Mouse (Mus musculus) olfactory bulb, adult 2 months (tissue): Measurements from ENCODE around the gene Tmem132b.

ENCODE experiments used
- CTCF ChIP-seq: fragments of 200-500 bp; IDR thresholded peaks from 2 replicates; pipeline ENCODE4 v1.5.1; 2012; ENCODE audit warnings: low read depth, mild to moderate bottlenecking, low read length, moderate library complexity; ENCODE audit not compliant: insufficient read depth
- POLR2A ChIP-seq: fragments of 200-500 bp; IDR thresholded peaks from 2 replicates; pipeline ENCODE4 v1.6.1; 2012; ENCODE audit warnings: mild to moderate bottlenecking, low read depth, low read length, moderate library complexity; ENCODE audit not compliant: insufficient read depth

DNA sequence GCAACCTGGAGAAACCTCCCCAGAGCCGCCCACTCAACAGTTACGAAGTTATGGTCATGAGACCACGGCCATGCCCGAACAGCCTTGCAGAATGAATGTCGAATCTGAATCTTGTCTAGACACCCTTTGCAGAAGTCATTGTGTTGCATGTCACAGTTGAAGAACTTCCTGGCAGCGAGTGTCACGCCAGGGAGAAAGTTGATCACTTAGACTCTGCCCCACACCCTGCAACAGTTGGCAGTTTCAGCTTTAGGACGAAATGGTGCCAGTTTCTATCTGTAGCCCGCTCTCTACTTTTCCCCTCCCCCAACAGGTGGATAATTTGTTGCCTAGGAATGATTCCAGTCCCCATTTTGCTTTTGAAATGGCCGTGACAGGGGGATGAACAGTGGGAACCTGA, 66.5 kb downstream of the Tmem132b start:
- no peak for TF ChIP-seq CTCF
- no peak for TF ChIP-seq POLR2A
